In genomic region chr11:50847047-50847446, GRCm38 (mm10) we compare ENCODE assay signal across 11 mouse cellular contexts. TPM values are rescaled to one million over a fixed set of nuclear protein-coding genes. Genes with fewer than 3 reads are reported as not detected.
A peak's percentile ranks its signal among the peaks of the same experiment; 100 is the strongest.
DNase-seq lines count a peak whose midpoint lies in the region; ATAC-seq and TF ChIP-seq lines count a peak whose summit lies in the region.
"Had no signal": no experiment of that assay in that cellular context is flagged by ENCODE, and none has a peak within 500 bp of the region (broad histone marks: within the 10 kb centered on the region; RNA-seq: fewer than 3 reads in every experiment).

No protein-coding gene starts in this region.

- TF ChIP-seq EP300 in heart, postnatal 0 days (IDR thresholded peaks at IDR 0.05; ENCODE audit: low read depth): no peak

- no peak overlapping the region for H3K9ac ChIP-seq in heart, postnatal 0 days (replicated peaks; ENCODE audit: low read depth, low read length)
- H3K9ac ChIP-seq: hindbrain, embryonic 13.5 days; limb, embryonic 13.5 days; midbrain, embryonic 13.5 days had no signal

- no peaks in the 10 kb centered on the region for H3K36me3 ChIP-seq in heart, postnatal 0 days (replicated peaks; ENCODE audit: control insufficient read depth, insufficient read depth, low read length)
- H3K36me3 ChIP-seq in heart, embryonic 10.5 days: no peaks in the 10 kb centered on the region
- H3K36me3 ChIP-seq: hindbrain, embryonic 13.5 days; limb, embryonic 13.5 days; midbrain, embryonic 13.5 days had no signal

- ATAC-seq in heart, postnatal 0 days (ENCODE audit: insufficient read depth, low read depth): no peak
- ATAC-seq: midbrain, embryonic 13.5 days had no signal

- peaks cover 6% of the 10 kb centered on the region for H3K4me1 ChIP-seq in heart, postnatal 0 days (ENCODE audit: control insufficient read depth, insufficient read depth)
- H3K4me1 ChIP-seq in heart, embryonic 10.5 days: peaks cover 22% of the 10 kb centered on the region

- no peak overlapping the region for H3K4me3 ChIP-seq in heart, postnatal 0 days (ENCODE audit: low read depth, low read length)
- H3K4me3 ChIP-seq in heart, embryonic 10.5 days: no peak overlapping the region
- H3K4me3 ChIP-seq: hindbrain, embryonic 13.5 days; limb, embryonic 13.5 days; midbrain, embryonic 13.5 days had no signal

- no peak overlapping the region for H3K27ac ChIP-seq in heart, postnatal 0 days (ENCODE audit: low read depth)
- no peak overlapping the region for H3K27ac ChIP-seq in heart, embryonic 10.5 days
- H3K27ac ChIP-seq: hindbrain, embryonic 13.5 days; limb, embryonic 13.5 days; midbrain, embryonic 13.5 days had no signal

- WGBS in heart, postnatal 0 days: 72% methylated on average over 5 of the region's 5 CpGs
- WGBS in heart, embryonic 10.5 days: 72% methylated on average over 5 of the region's 5 CpGs

- no peak overlapping the region for H3K4me2 ChIP-seq in heart, postnatal 0 days (ENCODE audit: low read depth, low read length)
- H3K4me2 ChIP-seq: hindbrain, embryonic 13.5 days; limb, embryonic 13.5 days; midbrain, embryonic 13.5 days had no signal

- H3K27me3 ChIP-seq in heart, postnatal 0 days (ENCODE audit: control insufficient read depth, insufficient read depth, low read length): peaks cover 42% of the 10 kb centered on the region
- H3K27me3 ChIP-seq in heart, embryonic 10.5 days (ENCODE audit: insufficient read depth, poor library complexity, severe bottlenecking): peaks cover 63% of the 10 kb centered on the region

- H3K9me3 ChIP-seq in heart, postnatal 0 days (replicated peaks; ENCODE audit: control insufficient read depth, low read length): 0 out of 2 replicates have a peak, but pooled peaks cover 4% of the 10 kb centered on the region
- 0 out of 2 replicates have a peak, but pooled peaks cover 7% of the 10 kb centered on the region for H3K9me3 ChIP-seq in heart, embryonic 10.5 days

- DNase-seq in heart, postnatal 0 days (ENCODE audit: low spot score): no peak
- no peak for DNase-seq in heart, embryonic 10.5 days (ENCODE audit: low spot score)
- peak; percentile 24 for DNase-seq in lung, postnatal 36 days
- DNase-seq in lung, adult 18-20 months: no peak
- peak; percentile 17 for DNase-seq in MN1 (ENCODE audit: low spot score)
- DNase-seq in retina, postnatal 1 day: peak; percentile 46
- DNase-seq in spleen, postnatal 14 days (ENCODE audit: low spot score in 2 of 2): no peak
- DNase-seq: gastrocnemius, postnatal 36 days had no signal

- peak; percentile 35 for TF ChIP-seq CTCF in heart, postnatal 0 days (IDR thresholded peaks at IDR 0.05; ENCODE audit: low read depth)

RNA-seq across cellular contexts. Expression of gene Grm6, which starts 3.4 kb away (rescaled TPM):
- total RNA-seq in heart, postnatal 0 days (2014; rRNA removed; ENCODE audit: low replicate concordance): not detected in 2 replicates
- not detected in 2 replicates for polyA plus RNA-seq in heart, postnatal 0 days (2015; fragmentation: Nextera tagmentation; extraction: Ambion mirVana)
- 0.06 and 0.16 TPM in 2 replicates for polyA plus RNA-seq in heart, embryonic 10.5 days (2016; fragmentation: Nextera tagmentation; extraction: Ambion mirVana)
- total RNA-seq: gastrocnemius, postnatal 36 days had no signal
- polyA plus RNA-seq: hindbrain, embryonic 13.5 days; limb, embryonic 13.5 days had no signal

RNA-seq across cellular contexts. Expression of gene Zfp879, which starts 5.7 kb away (rescaled TPM):
- 0.38 TPM in 1 of 2 replicates, not detected in the other for total RNA-seq in heart, postnatal 0 days (2014; rRNA removed; ENCODE audit: low replicate concordance)
- 0.66 and 0.72 TPM in 2 replicates for polyA plus RNA-seq in heart, postnatal 0 days (2015; fragmentation: Nextera tagmentation; extraction: Ambion mirVana)
- 0.33 and 0.44 TPM in 2 replicates for polyA plus RNA-seq in heart, embryonic 10.5 days (2016; fragmentation: Nextera tagmentation; extraction: Ambion mirVana)

RNA-seq across cellular contexts. Expression of gene Zfp354c, which starts 19.5 kb away (rescaled TPM):
- 4.4 and 6.0 TPM in 2 replicates for total RNA-seq in heart, postnatal 0 days (2014; rRNA removed; ENCODE audit: low replicate concordance)
- polyA plus RNA-seq in heart, postnatal 0 days (2015; fragmentation: Nextera tagmentation; extraction: Ambion mirVana): 3.6 TPM in 2 replicates
- 16.9 and 20.5 TPM in 2 replicates for polyA plus RNA-seq in heart, embryonic 10.5 days (2016; fragmentation: Nextera tagmentation; extraction: Ambion mirVana)

RNA-seq across cellular contexts. Expression of gene Zfp454, which starts 40.4 kb away (rescaled TPM):
- not detected in 2 replicates for total RNA-seq in heart, postnatal 0 days (2014; rRNA removed; ENCODE audit: low replicate concordance)
- polyA plus RNA-seq in heart, postnatal 0 days (2015; fragmentation: Nextera tagmentation; extraction: Ambion mirVana): 1.7 and 2.0 TPM in 2 replicates
- polyA plus RNA-seq in heart, embryonic 10.5 days (2016; fragmentation: Nextera tagmentation; extraction: Ambion mirVana): 4.5 and 6.5 TPM in 2 replicates

Comparison
In these comparisons a context has a peak if more than half of its experiments do, and no peak if none do; other contexts are left out.
1. DNase-seq: peak in lung, postnatal 36 days (single experiment), MN1 (single experiment) and retina, postnatal 1 day (single experiment); none in heart, postnatal 0 days (single experiment), heart, embryonic 10.5 days (single experiment), lung, adult 18-20 months (0 of 2) and spleen, postnatal 14 days (0 of 2).